Mouse (Mus musculus): ENCODE results near the gene Cntnap2. TPM values are rescaled to one million over a fixed set of nuclear protein-coding genes. Genes with fewer than 3 reads are reported as not detected.

The Cntnap2 gene
- polyA plus RNA-seq, 1 experiment from 2014 or later: not detected

- ATAC-seq (no peak), DNase-seq (no peak)
- no peak overlapping the region for H3K27ac ChIP-seq (ENCODE audit: low read depth)
- 70% methylated on average over 2 of the region's 2 CpGs for WGBS (ENCODE audit: insufficient replicate concordance)
- H3K27me3 ChIP-seq (ENCODE audit: insufficient read depth, low read length): no peaks in the 10 kb centered on the region
- H3K4me2 ChIP-seq (ENCODE audit: low read depth, low read length): no peak overlapping the region
- no peaks in the 10 kb centered on the region for H3K9me3 ChIP-seq (ENCODE audit: low read length)
- no peaks in the 10 kb centered on the region for H3K4me1 ChIP-seq (ENCODE audit: insufficient read depth)
- no peak overlapping the region for H3K4me3 ChIP-seq (ENCODE audit: low read depth, low read length)
- TF ChIP-seq CTCF (IDR thresholded peaks at IDR 0.05; ENCODE audit: low read depth) (no peak), EP300 (IDR thresholded peaks at IDR 0.05; ENCODE audit: low read depth) (no peak)
- H3K36me3 ChIP-seq (replicated peaks; ENCODE audit: insufficient read depth, low read length): no peaks in the 10 kb centered on the region
- no peak overlapping the region for H3K9ac ChIP-seq (replicated peaks)
These were observed 1021.1 kb downstream of the Cntnap2 start for GRCm38 (mm10) chr6:46080236-46080635.

DNA sequence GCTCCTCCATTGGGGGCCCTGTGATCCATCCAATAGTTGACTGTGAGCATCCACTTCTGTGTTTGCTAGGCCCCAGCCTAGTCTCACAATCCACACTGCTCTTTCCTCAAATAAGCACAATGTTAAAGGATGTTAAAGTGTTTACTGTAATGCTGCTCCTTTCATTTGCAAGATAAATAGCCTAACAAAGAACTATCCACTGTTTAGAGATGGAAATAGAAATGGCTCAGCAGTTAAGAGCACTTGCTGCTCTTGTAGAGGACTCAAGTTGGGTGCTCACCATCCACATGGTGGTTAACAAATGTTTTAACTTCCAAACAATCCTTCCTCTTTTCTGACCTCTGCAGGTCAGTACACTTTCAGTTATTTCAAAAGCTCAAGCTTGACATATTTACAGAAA, 1022.3 kb downstream of the Cntnap2 start:
- DNase-seq (no peak), ATAC-seq (no peak)
- no peaks in the 10 kb centered on the region for H3K4me1 ChIP-seq (ENCODE audit: insufficient read depth)
- no peak overlapping the region for H3K4me2 ChIP-seq (ENCODE audit: low read depth, low read length)
- H3K9ac ChIP-seq (replicated peaks): no peak overlapping the region
- H3K4me3 ChIP-seq (ENCODE audit: low read depth, low read length): no peak overlapping the region
- H3K27ac ChIP-seq (ENCODE audit: low read depth): no peak overlapping the region
- TF ChIP-seq EP300 (IDR thresholded peaks at IDR 0.05; ENCODE audit: low read depth) (no peak), CTCF (IDR thresholded peaks at IDR 0.05; ENCODE audit: low read depth) (no peak)
- H3K27me3 ChIP-seq (ENCODE audit: insufficient read depth, low read length): no peaks in the 10 kb centered on the region
- H3K9me3 ChIP-seq (ENCODE audit: low read length): no peaks in the 10 kb centered on the region
- no peaks in the 10 kb centered on the region for H3K36me3 ChIP-seq (replicated peaks; ENCODE audit: insufficient read depth, low read length)

DNA sequence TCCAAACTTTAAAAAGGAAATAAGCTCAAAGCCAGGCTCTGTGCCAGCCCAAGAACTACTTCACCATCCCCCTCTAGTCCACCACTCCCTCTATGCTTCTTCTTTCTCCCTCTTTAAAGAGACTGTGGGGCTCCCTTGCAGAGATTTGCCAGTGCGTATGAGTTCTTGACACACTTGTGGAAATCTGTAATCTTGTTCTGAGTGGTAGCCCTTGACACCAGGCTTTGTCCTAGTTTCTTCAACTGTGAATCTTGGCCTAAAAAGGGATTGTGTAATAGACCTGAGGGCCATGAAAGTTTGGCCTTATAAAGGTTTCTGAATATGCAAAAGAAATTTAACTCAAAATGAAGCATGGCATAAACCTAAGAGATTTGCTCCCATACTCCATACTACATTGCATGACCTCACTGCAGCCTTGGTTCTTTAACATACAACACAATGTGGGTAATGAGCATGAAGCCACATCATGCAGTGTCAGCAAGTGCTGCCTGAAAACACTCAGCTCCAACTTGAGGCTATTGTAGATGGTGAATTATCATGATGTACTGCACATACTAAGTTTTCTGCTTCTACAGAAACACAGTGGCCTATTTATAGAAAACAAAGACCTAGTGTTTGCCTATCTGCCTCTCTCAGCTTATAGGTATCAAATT, 1084.2 kb downstream of the Cntnap2 start:
- ATAC-seq: no peak

DNA sequence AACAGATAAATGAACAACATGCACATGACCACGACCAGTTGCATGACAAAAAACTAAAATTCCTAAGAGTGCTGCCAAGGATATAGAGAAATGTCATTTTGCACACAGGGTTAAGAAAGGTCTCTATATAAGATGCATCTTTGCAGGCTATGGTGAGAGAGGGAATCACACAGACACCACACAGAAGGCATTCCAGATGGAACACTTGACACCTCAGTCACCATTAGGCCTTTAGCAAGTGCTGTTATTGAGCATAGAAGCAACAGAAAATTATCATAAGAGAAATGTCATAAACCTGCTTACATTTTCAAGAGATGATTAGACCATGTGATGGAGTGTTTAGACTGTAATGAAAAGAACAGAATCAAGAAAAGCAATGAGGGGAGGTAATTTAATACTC, 1107.7 kb downstream of the Cntnap2 start:
- H3K27me3 ChIP-seq (ENCODE audit: insufficient read depth, low read length): no peaks in the 10 kb centered on the region
- H3K9me3 ChIP-seq (ENCODE audit: low read length): no peaks in the 10 kb centered on the region
- H3K36me3 ChIP-seq (replicated peaks; ENCODE audit: insufficient read depth, low read length): no peaks in the 10 kb centered on the region
- no peak for ATAC-seq
- no peak for TF ChIP-seq EP300 (IDR thresholded peaks at IDR 0.05; ENCODE audit: low read depth)
- TF ChIP-seq CTCF (IDR thresholded peaks at IDR 0.05; ENCODE audit: low read depth): no peak
- 59% methylated on average over 1 of the region's 1 CpGs for WGBS (ENCODE audit: insufficient replicate concordance)
- no peak overlapping the region for H3K4me2 ChIP-seq (ENCODE audit: low read depth, low read length)
- H3K27ac ChIP-seq (ENCODE audit: low read depth): no peak overlapping the region
- no peak for DNase-seq
- H3K4me3 ChIP-seq (ENCODE audit: low read depth, low read length): no peak overlapping the region
- no peaks in the 10 kb centered on the region for H3K4me1 ChIP-seq (ENCODE audit: insufficient read depth)
- no peak overlapping the region for H3K9ac ChIP-seq (replicated peaks)

More for the DNA sequence above, 1084.2 kb downstream of the Cntnap2 start:
- TF ChIP-seq EP300 (IDR thresholded peaks at IDR 0.05; ENCODE audit: low read depth) (no peak), CTCF (IDR thresholded peaks at IDR 0.05; ENCODE audit: low read depth) (no peak)
- Histone ChIP-seq H3K4me3 (ENCODE audit: low read depth, low read length) (no peak overlapping the region), H3K4me1 (ENCODE audit: insufficient read depth) (no peaks in the 10 kb centered on the region), H3K9me3 (ENCODE audit: low read length) (no peaks in the 10 kb centered on the region), H3K27me3 (ENCODE audit: insufficient read depth, low read length) (no peaks in the 10 kb centered on the region), H3K9ac (replicated peaks) (no peak overlapping the region), H3K27ac (ENCODE audit: low read depth) (no peak overlapping the region), H3K4me2 (ENCODE audit: low read depth, low read length) (no peak overlapping the region), H3K36me3 (replicated peaks; ENCODE audit: insufficient read depth, low read length) (no peaks in the 10 kb centered on the region)
- 95% methylated on average over 1 of the region's 1 CpGs for WGBS (ENCODE audit: insufficient replicate concordance)
- DNase-seq: no peak

DNA sequence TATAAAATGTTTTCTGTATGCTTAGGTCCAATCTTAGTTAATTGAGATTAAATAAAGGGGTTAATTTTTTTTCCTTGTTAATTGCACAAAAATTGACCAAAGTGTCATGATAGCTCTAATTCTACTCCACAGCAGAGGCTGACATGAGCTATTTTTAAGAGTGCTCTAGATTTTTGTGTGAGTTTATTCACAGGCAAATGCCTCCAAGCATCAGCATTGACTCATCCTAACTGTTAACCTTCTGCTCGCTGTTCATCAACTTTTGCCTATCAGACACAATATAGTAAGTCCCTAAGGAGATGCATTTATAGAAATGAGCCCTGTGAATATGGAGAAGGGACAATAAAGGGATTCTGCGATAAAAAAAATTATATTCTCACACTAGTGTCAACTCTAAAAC, 1138.1 kb downstream of the Cntnap2 start:
- DNase-seq (no peak), ATAC-seq (no peak)
- 77% methylated on average over 2 of the region's 2 CpGs for WGBS (ENCODE audit: insufficient replicate concordance)
- H3K9me3 ChIP-seq (ENCODE audit: low read length): no peaks in the 10 kb centered on the region
- H3K27ac ChIP-seq (ENCODE audit: low read depth): no peak overlapping the region
- no peak overlapping the region for H3K4me3 ChIP-seq (ENCODE audit: low read depth, low read length)
- H3K4me1 ChIP-seq (ENCODE audit: insufficient read depth): no peaks in the 10 kb centered on the region
- H3K27me3 ChIP-seq (ENCODE audit: insufficient read depth, low read length): no peaks in the 10 kb centered on the region
- no peak overlapping the region for H3K9ac ChIP-seq (replicated peaks)
- no peak overlapping the region for H3K4me2 ChIP-seq (ENCODE audit: low read depth, low read length)
- TF ChIP-seq EP300 (IDR thresholded peaks at IDR 0.05; ENCODE audit: low read depth): no peak
- TF ChIP-seq CTCF (IDR thresholded peaks at IDR 0.05; ENCODE audit: low read depth): no peak
- no peaks in the 10 kb centered on the region for H3K36me3 ChIP-seq (replicated peaks; ENCODE audit: insufficient read depth, low read length)

DNA sequence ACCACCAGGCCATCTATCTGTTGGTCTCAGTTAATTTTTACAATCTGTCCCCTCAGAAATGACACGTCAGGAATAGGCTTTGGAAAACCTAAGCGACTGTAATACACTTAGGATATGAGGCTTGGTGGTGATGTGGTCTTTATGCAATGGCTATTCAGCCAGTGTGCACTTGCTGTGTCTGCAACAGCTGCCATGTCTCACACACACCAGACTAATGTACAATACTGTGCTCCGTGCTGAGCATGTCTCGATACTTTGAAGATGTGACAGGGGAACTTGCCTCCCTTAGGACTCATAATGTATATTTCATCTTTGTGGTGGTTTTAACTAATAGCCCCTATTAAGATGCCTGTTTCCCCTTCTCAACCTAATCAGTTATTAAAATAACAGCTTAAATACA, 1142.7 kb downstream of the Cntnap2 start:
- Histone ChIP-seq H3K27ac (ENCODE audit: low read depth) (no peak overlapping the region), H3K9ac (replicated peaks) (no peak overlapping the region), H3K36me3 (replicated peaks; ENCODE audit: insufficient read depth, low read length) (no peaks in the 10 kb centered on the region), H3K4me1 (ENCODE audit: insufficient read depth) (no peaks in the 10 kb centered on the region), H3K27me3 (ENCODE audit: insufficient read depth, low read length) (no peaks in the 10 kb centered on the region), H3K4me3 (ENCODE audit: low read depth, low read length) (no peak overlapping the region), H3K4me2 (ENCODE audit: low read depth, low read length) (no peak overlapping the region), H3K9me3 (ENCODE audit: low read length) (no peaks in the 10 kb centered on the region)
- DNase-seq (no peak), ATAC-seq (no peak)
- WGBS (ENCODE audit: insufficient replicate concordance): 83% methylated on average over 4 of the region's 4 CpGs
- TF ChIP-seq EP300 (IDR thresholded peaks at IDR 0.05; ENCODE audit: low read depth): no peak
- no peak for TF ChIP-seq CTCF (IDR thresholded peaks at IDR 0.05; ENCODE audit: low read depth)

- H3K4me2 ChIP-seq (ENCODE audit: low read depth, low read length): no peak overlapping the region
- 56% methylated on average over 2 of the region's 2 CpGs for WGBS (ENCODE audit: insufficient replicate concordance)
- no peak overlapping the region for H3K4me3 ChIP-seq (ENCODE audit: low read depth, low read length)
- H3K9me3 ChIP-seq (ENCODE audit: low read length): no peaks in the 10 kb centered on the region
- TF ChIP-seq EP300 (IDR thresholded peaks at IDR 0.05; ENCODE audit: low read depth) (no peak), CTCF (IDR thresholded peaks at IDR 0.05; ENCODE audit: low read depth) (no peak)
- no peaks in the 10 kb centered on the region for H3K4me1 ChIP-seq (ENCODE audit: insufficient read depth)
- no peak for DNase-seq
- no peak overlapping the region for H3K9ac ChIP-seq (replicated peaks)
- no peak for ATAC-seq
- no peak overlapping the region for H3K27ac ChIP-seq (ENCODE audit: low read depth)
- no peaks in the 10 kb centered on the region for H3K36me3 ChIP-seq (replicated peaks; ENCODE audit: insufficient read depth, low read length)
- H3K27me3 ChIP-seq (ENCODE audit: insufficient read depth, low read length): no peaks in the 10 kb centered on the region
These were observed 1146.4 kb downstream of the Cntnap2 start for GRCm38 (mm10) chr6:46205531-46205930.

Measured in liver, postnatal 0 days (tissue).